Mouse (Mus musculus): ENCODE measurements around the gene Metrnl. TPM values are rescaled to one million over a fixed set of nuclear protein-coding genes. Genes with fewer than 3 reads are reported as not detected.

Metrnl gene
- polyA plus RNA-seq, 1 experiment from 2014 or later = 3.7 TPM

Other genes starting within 250 kb of the Metrnl start
- gene Tbcd, start 249.6 kb upstream of the Metrnl start, polyA plus RNA-seq (2014; fragmentation: Nextera tagmentation; extraction: Ambion mirVana) = 33.8 and 42.5 TPM in 2 replicates
- 0.09 TPM in 1 of 2 replicates, not detected in the other for gene Zfp750, start 182.2 kb upstream of the Metrnl start, polyA plus RNA-seq (2014; fragmentation: Nextera tagmentation; extraction: Ambion mirVana)
- gene B3gntl1, start 28.4 kb upstream of the Metrnl start, polyA plus RNA-seq (2014; fragmentation: Nextera tagmentation; extraction: Ambion mirVana) = 4.6 and 5.5 TPM in 2 replicates
- not detected in 2 replicates for gene Ptchd3, start 128.7 kb downstream of the Metrnl start, polyA plus RNA-seq (2014; fragmentation: Nextera tagmentation; extraction: Ambion mirVana)